Mouse (Mus musculus) forebrain, postnatal 0 days (tissue): ENCODE data around the gene Plcb1. TPM values are rescaled to one million over a fixed set of nuclear protein-coding genes. Genes with fewer than 3 reads are reported as not detected.

Source experiments
- ATAC-seq: fragments of 200-750 bp; cut with Nextera tagmentation; 2 replicates; pipeline ENCODE4 v1.8.0; 2017; ENCODE audit warnings: mild to moderate bottlenecking, moderate library complexity
- DNase-seq: peaks from one replicate; pipeline ENCODE4 v3.0.0-alpha.2; 2015
- H3K27ac ChIP-seq: fragments of 300-500 bp; sonication (generic); 2 replicates; pipeline ENCODE4 v1.5.1; 2014; ENCODE audit warnings: low read depth, mild to moderate bottlenecking, antibody characterized with exemption, low read length, moderate library complexity, mixed read lengths
- H3K27me3 ChIP-seq: fragments of 300-500 bp; sonication (generic); 2 replicates; pipeline ENCODE4 v1.6.1; 2014; ENCODE audit warnings: mild to moderate bottlenecking, low read length, mixed read lengths; ENCODE audit not compliant: insufficient read depth
- H3K36me3 ChIP-seq: fragments of 300-500 bp; sonication (generic); 2 replicates; pipeline ENCODE4 v1.6.1; 2014; ENCODE audit warnings: mild to moderate bottlenecking, moderate library complexity; ENCODE audit not compliant: insufficient read depth
- H3K4me1 ChIP-seq: fragments of 300-500 bp; sonication (generic); 2 replicates; pipeline ENCODE4 v1.6.1; 2014; ENCODE audit warnings: antibody characterized with exemption; ENCODE audit not compliant: insufficient read depth
- H3K4me2 ChIP-seq: fragments of 300-500 bp; sonication (generic); 2 replicates; pipeline ENCODE4 v1.6.1; 2014; ENCODE audit warnings: low read depth, mild to moderate bottlenecking, moderate library complexity
- H3K4me3 ChIP-seq: fragments of 300-500 bp; sonication (generic); 2 replicates; pipeline ENCODE4 v1.5.1; 2014; ENCODE audit warnings: low read depth, low read length, mixed read lengths
- H3K9ac ChIP-seq: fragments of 300-500 bp; sonication (generic); 2 replicates; pipeline ENCODE4 v1.6.1; 2014; ENCODE audit warnings: mild to moderate bottlenecking
- H3K9me3 ChIP-seq: fragments of 300-500 bp; sonication (generic); 2 replicates; pipeline ENCODE4 v1.6.1; 2016; ENCODE audit warnings: low read length
- CTCF ChIP-seq: sonication (generic); IDR thresholded peaks from 2 replicates; pipeline ENCODE4 v1.5.1; 2016; ENCODE audit warnings: antibody characterized with exemption, control low read depth, low read depth
- WGBS: fragments of 180-500 bp; shearing (Covaris S2); extraction: QIAGEN DNeasy Blood & Tissue Kit; methylation state at CpG from one replicate; pipeline ENCODE4 v1.1.7; 2014; 5-methylcytosine and 5-hydroxymethylcytosine counted together
- polyA plus RNA-seq: library from polyadenylated mRNA; unstranded; fragments of >200 nt; fragmentation: Nextera tagmentation; extraction: Ambion mirVana; gene quantifications from 2 replicates; pipeline ENCODE4 v1.2.1, GENCODE M21; 2015
- total RNA-seq: library from RNA; depleted of rRNA; stranded (reverse); fragments of >200 nt; gene quantifications from 2 replicates; pipeline ENCODE4 v1.2.3, GENCODE M21; 2014

Gene Plcb1
- total and polyA plus RNA-seq, 2 experiments from 2014 or later = 37.7 to 61.8 TPM

DNA sequence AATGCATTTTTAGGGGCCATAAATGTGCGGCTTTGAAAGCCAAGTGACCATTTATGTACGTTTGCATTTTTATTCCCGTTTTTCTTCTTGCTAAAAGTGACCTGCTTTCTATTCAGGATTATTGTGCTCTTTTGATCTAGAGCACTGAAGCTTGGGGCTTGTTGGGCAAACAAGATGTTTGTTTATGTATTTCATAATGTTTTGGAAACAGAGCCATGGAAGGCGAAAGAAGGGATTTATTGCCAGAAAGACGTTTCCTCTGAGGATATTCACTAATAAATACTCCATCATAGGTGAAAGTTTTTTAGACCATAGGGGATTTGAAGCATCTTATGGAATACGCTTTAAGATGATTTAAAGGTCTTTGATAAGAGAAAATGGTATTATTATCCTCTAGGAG is 35.3 kb downstream of the Plcb1 start:
- no peak for TF ChIP-seq CTCF
- no peaks in the 10 kb centered on the region for H3K36me3 ChIP-seq
- no peaks in the 10 kb centered on the region for H3K27me3 ChIP-seq
- ATAC-seq (no peak), DNase-seq (no peak)
- no peak overlapping the region for H3K4me2 ChIP-seq
- 74% methylated on average over 6 of the region's 6 CpGs for WGBS
- no peaks in the 10 kb centered on the region for H3K9me3 ChIP-seq
- H3K4me3 ChIP-seq = no peak overlapping the region
- no peak overlapping the region for H3K27ac ChIP-seq
- peaks cover 17% of the 10 kb centered on the region for H3K4me1 ChIP-seq
- H3K9ac ChIP-seq = no peak overlapping the region

GRCm38 (mm10) chr2:134825645-134826044 is 39.8 kb downstream of the Plcb1 start:
- 19% methylated on average over 7 of the region's 7 CpGs for WGBS
- H3K36me3 ChIP-seq = no peaks in the 10 kb centered on the region

DNA sequence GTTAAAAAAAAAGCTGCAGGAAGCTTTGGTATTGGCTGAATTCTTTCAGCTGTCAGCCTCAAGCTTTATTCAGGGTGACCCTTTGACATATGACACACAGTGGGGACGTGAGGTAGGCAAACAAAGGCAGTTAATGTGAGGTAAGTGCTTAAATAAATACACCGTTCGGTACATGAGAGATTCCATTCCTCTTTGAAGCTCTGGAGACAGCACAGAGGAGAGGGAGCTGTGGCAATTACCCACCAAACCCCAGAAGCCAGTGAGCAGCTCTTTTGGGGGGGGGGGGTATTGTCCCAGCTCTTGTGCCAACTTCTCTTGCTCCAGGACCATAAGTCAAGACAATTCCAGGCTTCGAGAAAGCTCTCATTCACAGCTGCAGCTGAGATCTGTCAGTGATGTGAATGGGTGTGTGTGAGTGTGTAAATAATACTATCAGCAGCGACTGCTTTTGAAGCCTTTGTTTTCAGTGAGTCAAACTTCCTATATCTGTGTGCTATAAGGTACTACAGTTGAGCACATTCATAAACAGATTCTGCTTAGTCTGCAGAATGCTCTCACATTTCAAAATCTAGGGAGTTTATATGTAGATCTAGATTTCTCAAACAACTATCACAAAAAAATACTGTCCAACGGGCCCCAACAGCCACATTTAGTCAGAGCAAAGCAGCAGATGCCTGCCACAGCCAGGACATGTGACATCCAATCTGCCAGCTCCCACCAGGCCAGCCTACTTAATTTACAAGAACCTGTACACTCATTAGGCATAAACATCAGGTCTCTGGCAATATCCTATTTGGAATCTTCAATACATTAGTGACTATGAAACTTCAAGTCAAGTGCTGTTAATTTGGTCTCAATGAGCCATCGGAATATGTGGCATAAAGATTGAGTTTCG is 40.5 kb downstream of the Plcb1 start:
- H3K4me3 ChIP-seq = no peak overlapping the region
- no peaks in the 10 kb centered on the region for H3K27me3 ChIP-seq
- H3K27ac ChIP-seq = 0 out of 2 replicates have a peak overlapping the region, but pooled peaks have one; percentile 21
- WGBS = 25% methylated on average over 8 of the region's 8 CpGs
- TF ChIP-seq CTCF = no peak
- no peaks in the 10 kb centered on the region for H3K9me3 ChIP-seq
- ATAC-seq (no peak; the same call in 1 of the 2 replicates), DNase-seq (peak; percentile 11)
- H3K9ac ChIP-seq = no peak overlapping the region
- H3K4me2 ChIP-seq = no peak overlapping the region
- peaks cover 13% of the 10 kb centered on the region for H3K4me1 ChIP-seq
- H3K36me3 ChIP-seq = no peaks in the 10 kb centered on the region

More at GRCm38 (mm10) chr2:134825645-134826044, 39.8 kb downstream of the Plcb1 start:
- no peak for ATAC-seq
- Histone ChIP-seq H3K4me2 (no peak overlapping the region), H3K4me1 (peaks cover 13% of the 10 kb centered on the region), H3K27me3 (no peaks in the 10 kb centered on the region), H3K9ac (no peak overlapping the region), H3K9me3 (no peaks in the 10 kb centered on the region), H3K4me3 (no peak overlapping the region), H3K27ac (no peak overlapping the region)
- TF ChIP-seq CTCF = no peak
- DNase-seq = no peak

DNA sequence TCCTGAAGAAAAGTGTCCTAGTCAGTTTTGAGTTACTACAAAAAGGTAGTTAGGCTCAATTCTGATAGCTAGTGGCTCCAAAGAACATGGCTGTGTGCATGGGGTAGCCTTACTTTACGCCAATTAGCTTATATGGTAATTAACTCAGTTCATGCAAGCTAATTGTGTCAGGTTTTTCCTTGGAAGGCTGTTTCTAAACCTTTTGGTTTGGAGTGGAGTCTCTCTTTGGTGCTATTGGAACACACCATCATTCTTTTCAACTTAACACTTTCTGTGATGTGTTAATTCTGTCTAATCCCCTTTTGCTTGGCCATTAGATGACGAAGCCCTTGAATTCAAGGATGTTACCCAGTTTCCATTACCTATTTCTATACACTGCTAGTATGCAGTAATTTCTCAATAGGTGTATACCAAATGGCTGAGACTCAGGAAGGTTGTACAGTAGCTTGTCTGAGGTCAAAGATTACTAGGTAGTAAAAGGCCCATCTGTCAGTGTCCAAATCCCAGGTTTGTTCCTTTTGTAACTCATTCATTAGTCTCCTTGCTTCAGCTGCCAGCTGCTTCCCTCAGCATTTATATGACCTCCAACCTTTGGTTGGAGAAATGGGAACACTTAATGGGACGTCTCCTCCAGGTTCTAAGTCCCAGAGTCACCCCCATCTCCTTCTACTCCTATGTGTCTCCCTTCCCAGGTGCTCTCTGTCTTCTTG is 42.1 kb downstream of the Plcb1 start:
- TF ChIP-seq CTCF = no peak
- ATAC-seq = no peak
- WGBS = 37% methylated on average over 3 of the region's 3 CpGs

DNA sequence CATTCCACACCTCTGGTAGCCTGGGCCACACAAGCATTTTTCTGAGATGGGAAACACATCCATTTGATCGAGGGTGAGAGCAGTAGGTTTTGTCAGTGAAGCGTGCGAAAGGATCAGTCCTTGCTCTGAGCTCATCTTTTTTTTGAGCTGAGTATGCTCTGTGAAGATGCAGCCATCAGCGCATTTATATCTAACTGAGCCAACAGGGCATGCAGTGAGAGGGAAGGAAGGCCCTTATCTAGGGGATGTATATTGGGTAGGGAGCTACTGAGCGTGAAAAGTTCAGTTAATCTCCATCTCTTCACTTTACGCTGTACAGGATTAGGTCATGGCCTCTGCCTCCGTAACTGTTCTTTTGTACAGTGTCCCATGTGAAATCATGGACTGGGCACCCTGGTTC is 46.0 kb downstream of the Plcb1 start:
- H3K36me3 ChIP-seq = no peaks in the 10 kb centered on the region
- TF ChIP-seq CTCF = no peak
- no peak overlapping the region for H3K9ac ChIP-seq
- no peak for ATAC-seq
- no peak overlapping the region for H3K4me3 ChIP-seq
- H3K4me1 ChIP-seq = no peaks in the 10 kb centered on the region
- no peaks in the 10 kb centered on the region for H3K27me3 ChIP-seq
- no peak overlapping the region for H3K4me2 ChIP-seq
- H3K27ac ChIP-seq = no peak overlapping the region
- WGBS = 96% methylated on average over 7 of the region's 7 CpGs
- no peak for DNase-seq
- H3K9me3 ChIP-seq = no peaks in the 10 kb centered on the region

More for the DNA sequence above, 42.1 kb downstream of the Plcb1 start:
- Histone ChIP-seq H3K27me3 (no peaks in the 10 kb centered on the region), H3K9ac (no peak overlapping the region), H3K9me3 (no peaks in the 10 kb centered on the region), H3K4me2 (no peak overlapping the region), H3K4me3 (no peak overlapping the region), H3K4me1 (peaks cover 13% of the 10 kb centered on the region), H3K27ac (no peak overlapping the region), H3K36me3 (no peaks in the 10 kb centered on the region)
- no peak for DNase-seq

DNA sequence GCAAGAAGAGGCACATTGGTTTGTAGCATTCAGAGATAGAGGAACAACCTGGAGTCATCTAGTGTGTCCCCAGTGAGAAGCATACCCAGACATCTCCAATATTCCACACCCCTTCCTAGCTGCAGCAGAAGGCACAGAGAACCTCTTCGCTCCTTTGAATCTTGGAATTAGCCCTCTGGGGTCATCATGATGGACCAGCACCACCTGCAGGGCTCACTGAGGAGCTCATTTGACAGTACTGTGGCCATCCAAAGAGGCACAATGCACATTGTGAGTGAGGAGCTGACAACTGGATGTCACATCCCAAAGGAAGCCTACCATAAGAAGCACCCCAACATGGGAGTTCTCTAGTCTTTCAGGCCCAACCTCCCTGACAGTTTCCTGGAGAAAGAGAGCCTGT is 50.2 kb downstream of the Plcb1 start:
- no peak for DNase-seq
- Histone ChIP-seq H3K27me3 (no peaks in the 10 kb centered on the region), H3K36me3 (no peaks in the 10 kb centered on the region), H3K9me3 (no peaks in the 10 kb centered on the region), H3K27ac (no peak overlapping the region), H3K4me3 (no peak overlapping the region), H3K9ac (no peak overlapping the region), H3K4me2 (no peak overlapping the region), H3K4me1 (no peaks in the 10 kb centered on the region)
- no peak for TF ChIP-seq CTCF
- ATAC-seq = no peak
- WGBS = 74% methylated on average over 1 of the region's 1 CpGs

DNA sequence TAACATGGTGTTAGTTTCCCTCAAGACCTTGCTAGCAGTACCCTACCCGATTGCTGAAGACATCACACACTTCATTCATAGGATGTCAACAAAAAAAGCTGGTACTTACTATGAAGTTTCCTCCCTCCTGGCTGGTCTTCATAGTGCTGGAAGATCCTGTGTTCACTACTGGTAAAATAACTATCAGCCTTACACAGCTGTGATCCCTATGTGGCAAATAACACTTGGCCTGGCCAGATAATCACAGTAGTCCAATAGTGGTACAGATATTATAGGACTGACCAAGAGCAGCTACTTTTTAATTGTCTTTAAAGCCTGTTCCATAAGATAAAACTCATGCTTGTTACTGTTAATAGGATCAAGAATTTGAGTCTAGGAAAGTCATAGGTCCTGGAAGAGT is 52.3 kb downstream of the Plcb1 start:
- H3K4me3 ChIP-seq = no peak overlapping the region
- DNase-seq = no peak
- 91% methylated on average over 1 of the region's 1 CpGs for WGBS

More for the DNA sequence above, 52.3 kb downstream of the Plcb1 start:
- no peak overlapping the region for H3K27ac ChIP-seq
- no peaks in the 10 kb centered on the region for H3K9me3 ChIP-seq
- H3K27me3 ChIP-seq = no peaks in the 10 kb centered on the region
- H3K4me2 ChIP-seq = no peak overlapping the region
- ATAC-seq = no peak
- no peaks in the 10 kb centered on the region for H3K4me1 ChIP-seq
- TF ChIP-seq CTCF = no peak
- no peaks in the 10 kb centered on the region for H3K36me3 ChIP-seq
- H3K9ac ChIP-seq = no peak overlapping the region
